Mouse (Mus musculus) liver, adult 2 months (tissue): ENCODE results near the gene Gm20532. TPM values are rescaled to one million over a fixed set of nuclear protein-coding genes. Genes with fewer than 3 reads are reported as not detected.

Source experiments
- DNase-seq: peaks from one replicate; pipeline ENCODE4 v3.0.0-alpha.2; 2011; ENCODE audit warnings: low read depth, low spot score; ENCODE audit errors: extremely low read depth
- H3K27ac ChIP-seq: fragments of 200-500 bp; replicated peaks from 2 replicates; pipeline ENCODE4 v1.5.1; 2012; ENCODE audit warnings: low read depth, mild to moderate bottlenecking, control low read depth, inconsistent platforms, low read length; ENCODE audit not compliant: insufficient read depth
- H3K27me3 ChIP-seq: fragments of 200-500 bp; 2 replicates; pipeline ENCODE4 v1.6.1; 2012; ENCODE audit warnings: mild to moderate bottlenecking, moderate library complexity, low read length, inconsistent platforms; ENCODE audit not compliant: control insufficient read depth, insufficient read depth
- H3K36me3 ChIP-seq: fragments of 200-500 bp; 2 replicates; pipeline ENCODE4 v1.6.1; 2012; ENCODE audit warnings: low read length, inconsistent platforms; ENCODE audit not compliant: control insufficient read depth, insufficient read depth
- H3K4me1 ChIP-seq: fragments of 200-500 bp; 2 replicates; pipeline ENCODE4 v1.6.1; 2011; ENCODE audit warnings: low read length; ENCODE audit not compliant: control insufficient read depth, insufficient read depth
- H3K4me3 ChIP-seq: fragments of 200-500 bp; 2 replicates; pipeline ENCODE4 v1.5.1; 2011; ENCODE audit warnings: low read depth, mild to moderate bottlenecking, control low read depth, low read length, moderate library complexity; ENCODE audit not compliant: insufficient read depth
- H3K79me2 ChIP-seq: fragments of 200-500 bp; 2 replicates; pipeline ENCODE4 v1.6.1; 2012; ENCODE audit warnings: inconsistent platforms, mild to moderate bottlenecking, low read length, moderate library complexity; ENCODE audit not compliant: control insufficient read depth, insufficient read depth
- H3K9ac ChIP-seq: fragments of 200-500 bp; 2 replicates; pipeline ENCODE4 v1.6.1; 2012; ENCODE audit warnings: low read depth, mild to moderate bottlenecking, control low read depth, inconsistent platforms, low read length
- CTCF ChIP-seq: fragments of 200-500 bp; IDR thresholded peaks from 2 replicates; pipeline ENCODE4 v1.5.1; 2011; ENCODE audit warnings: low read depth, low read length, control low read depth
- POLR2A ChIP-seq: fragments of 200-500 bp; IDR thresholded peaks from 2 replicates; pipeline ENCODE4 v1.6.1; 2011; ENCODE audit warnings: low read length, control low read depth; ENCODE audit not compliant: insufficient read depth; ENCODE audit errors: extremely low read depth
- WGBS: fragments of 180-500 bp; shearing (Covaris S2); methylation state at CpG from one replicate; pipeline ENCODE4 v1.1.7; 2018; 5-methylcytosine and 5-hydroxymethylcytosine counted together
- polyA plus RNA-seq: library from polyadenylated mRNA; depleted of rRNA; stranded (reverse); fragments of >200 nt; gene quantifications from 2 replicates; pipeline ENCODE4 v1.2.3, GENCODE M21; 2012
- total RNA-seq: library from RNA; depleted of rRNA; stranded (reverse); fragments of >200 nt; gene quantifications from 2 replicates; pipeline ENCODE4 v1.2.3, GENCODE M21; 2014

The Gm20532 gene
- total and polyA plus RNA-seq, 2 experiments = not detected

DNA sequence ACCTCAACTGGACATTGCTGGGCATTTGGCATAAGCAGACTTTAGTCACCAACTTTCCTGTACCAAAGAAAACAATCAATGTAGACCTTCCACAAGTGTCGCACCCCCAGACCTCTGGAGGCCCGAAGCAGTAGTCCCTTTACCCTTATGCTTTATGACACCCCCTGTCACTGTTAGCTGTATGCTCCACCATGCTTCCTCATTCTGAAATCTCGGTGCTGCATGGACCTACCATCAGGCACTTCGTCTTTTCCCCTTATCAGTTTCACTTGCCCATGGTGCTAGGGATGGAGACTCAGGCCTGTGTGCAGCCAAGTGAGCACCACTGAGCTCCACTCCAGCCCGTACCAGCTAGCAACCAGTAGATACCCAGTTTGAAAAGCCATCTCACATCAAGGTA lies 51.6 kb downstream of the Gm20532 start:
- Histone ChIP-seq H3K9ac (no peak overlapping the region), H3K79me2 (peaks cover 3% of the 10 kb centered on the region; the same call in 1 of the 2 replicates), H3K4me3 (no peak overlapping the region), H3K36me3 (peaks cover 17% of the 10 kb centered on the region), H3K27me3 (no peaks in the 10 kb centered on the region), H3K27ac (no peak overlapping the region), H3K4me1 (peaks cover 5% of the 10 kb centered on the region; the same call in 1 of the 2 replicates)
- no peak for TF ChIP-seq POLR2A
- no peak for TF ChIP-seq CTCF
- no peak for DNase-seq
- WGBS = 87% methylated on average over 5 of the region's 5 CpGs

DNA sequence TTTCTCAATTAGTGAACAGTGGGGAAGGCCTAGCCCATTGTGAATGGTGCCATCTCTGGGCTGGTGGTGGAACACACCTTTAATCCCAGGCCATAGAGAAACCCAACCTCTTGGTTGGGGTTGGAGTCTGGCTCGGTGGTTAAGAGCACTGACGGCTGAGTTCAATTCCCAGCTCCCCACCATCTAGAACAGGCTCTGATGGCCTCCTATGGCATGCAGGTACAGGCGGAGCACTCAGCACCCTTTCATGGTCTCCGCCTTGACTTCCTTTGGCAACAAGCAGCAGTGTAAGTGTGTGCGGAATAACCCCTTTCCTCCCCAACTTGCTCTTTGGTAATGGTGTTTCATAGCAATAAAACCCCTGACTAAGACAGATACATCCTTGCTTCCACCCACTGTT lies 52.1 kb downstream of the Gm20532 start:
- Histone ChIP-seq H3K9ac (no peak overlapping the region), H3K27me3 (no peaks in the 10 kb centered on the region), H3K4me1 (peaks cover 5% of the 10 kb centered on the region; the same call in 1 of the 2 replicates), H3K36me3 (peaks cover 17% of the 10 kb centered on the region), H3K79me2 (peaks cover 3% of the 10 kb centered on the region; the same call in 1 of the 2 replicates), H3K4me3 (no peak overlapping the region), H3K27ac (no peak overlapping the region)
- TF ChIP-seq CTCF (no peak), POLR2A (no peak)
- no peak for DNase-seq
- WGBS = 73% methylated on average over 5 of the region's 5 CpGs

DNA sequence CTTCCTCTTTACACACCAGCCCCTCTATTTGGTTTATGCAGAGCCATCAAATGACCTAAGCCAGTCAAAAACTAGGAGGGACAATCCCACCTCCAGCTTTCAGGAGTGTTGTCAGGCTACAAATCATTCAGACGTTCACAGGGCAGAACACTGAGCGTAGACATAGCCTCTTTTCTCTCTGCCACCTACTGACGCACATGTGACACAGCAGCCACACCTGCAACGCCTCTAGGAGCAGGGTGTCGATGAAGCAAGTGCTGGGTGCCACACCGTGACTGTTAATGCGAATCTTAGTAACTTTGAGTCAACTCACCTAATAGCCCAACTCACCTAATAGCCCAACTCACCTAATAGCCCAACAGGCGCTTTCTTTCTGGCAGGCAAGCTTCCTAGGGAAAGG lies 52.6 kb downstream of the Gm20532 start:
- H3K9ac ChIP-seq = peak overlapping the region; percentile 44; the same call in 1 of the 2 replicates
- H3K4me1 ChIP-seq = peaks cover 5% of the 10 kb centered on the region; the same call in 1 of the 2 replicates
- TF ChIP-seq POLR2A (no peak), CTCF (peak; percentile 77)
- DNase-seq = peak; percentile 70
- no peak overlapping the region for H3K27ac ChIP-seq
- H3K4me3 ChIP-seq = peak overlapping the region; percentile 29; the same call in 1 of the 2 replicates
- WGBS = 7% methylated on average over 8 of the region's 8 CpGs
- H3K36me3 ChIP-seq = peaks cover 17% of the 10 kb centered on the region
- H3K79me2 ChIP-seq = peaks cover 3% of the 10 kb centered on the region; the same call in 1 of the 2 replicates
- no peaks in the 10 kb centered on the region for H3K27me3 ChIP-seq

DNA sequence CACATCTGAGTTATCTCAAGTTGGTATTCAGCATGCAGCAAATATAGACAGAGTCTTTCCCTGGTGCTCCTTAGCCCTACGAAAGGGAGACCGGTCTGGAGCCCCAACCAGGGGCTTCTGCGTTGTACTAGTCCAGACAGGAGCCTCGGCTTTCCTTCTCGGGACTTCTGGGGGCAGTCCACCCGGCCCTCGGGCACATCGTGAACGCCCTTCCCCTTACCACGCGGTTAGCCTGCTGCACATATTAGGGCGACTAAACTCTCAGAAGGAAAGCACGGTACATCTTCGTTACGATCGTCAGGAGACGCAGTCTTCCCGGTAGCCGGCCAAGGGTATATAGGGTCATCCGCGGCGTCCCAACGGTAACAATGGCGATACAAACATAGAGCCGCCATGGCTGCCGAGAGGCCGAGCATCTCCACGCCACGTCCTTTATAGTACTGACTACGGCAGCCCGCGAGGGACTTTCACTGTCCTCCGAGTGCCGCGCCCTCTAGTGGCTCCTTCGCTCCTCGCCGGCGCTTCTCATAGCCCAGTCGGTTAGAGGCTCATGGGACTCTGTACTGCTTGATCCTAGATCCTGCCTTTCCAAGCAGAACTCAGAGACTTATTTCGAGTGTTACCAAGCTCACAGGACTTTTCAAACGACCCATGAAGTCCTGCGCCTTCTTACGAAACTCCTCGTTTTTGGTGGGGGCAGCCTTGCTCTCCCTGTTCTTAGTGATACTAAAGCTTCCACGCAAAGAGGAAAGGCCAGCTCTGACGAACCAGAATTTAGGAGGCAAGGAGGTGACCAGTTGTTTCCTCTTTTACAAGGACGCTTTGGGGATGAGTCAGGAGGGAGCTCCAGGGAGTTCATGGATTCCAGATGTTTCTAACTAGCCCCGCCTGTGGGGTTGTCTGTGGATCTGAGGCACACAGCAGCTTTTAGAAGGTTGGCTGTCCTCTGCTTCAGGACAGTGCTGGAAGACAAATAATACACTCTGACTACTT lies 53.7 kb downstream of the Gm20532 start:
- peaks cover 3% of the 10 kb centered on the region; the same call in 1 of the 2 replicates for H3K79me2 ChIP-seq
- 6% methylated on average over 49 of the region's 49 CpGs for WGBS

GRCm38 (mm10) chr2:26641006-26641647 lies 54.7 kb downstream of the Gm20532 start:
- TF ChIP-seq POLR2A = no peak
- Histone ChIP-seq H3K27me3 (no peaks in the 10 kb centered on the region), H3K79me2 (peaks cover 3% of the 10 kb centered on the region; the same call in 1 of the 2 replicates), H3K4me3 (no peak overlapping the region), H3K4me1 (peaks cover 5% of the 10 kb centered on the region; the same call in 1 of the 2 replicates), H3K36me3 (peaks cover 16% of the 10 kb centered on the region), H3K27ac (no peak overlapping the region), H3K9ac (no peak overlapping the region)
- no peak for DNase-seq
- 86% methylated on average over 7 of the region's 7 CpGs for WGBS

More for the DNA sequence above, 53.7 kb downstream of the Gm20532 start:
- TF ChIP-seq CTCF (peak; percentile 92), POLR2A (peak; percentile 87)
- Histone ChIP-seq H3K4me3 (peak overlapping the region; percentile 74), H3K9ac (peak overlapping the region; percentile 84), H3K4me1 (peaks cover 5% of the 10 kb centered on the region; the same call in 1 of the 2 replicates), H3K27ac (peak overlapping the region; percentile 53), H3K36me3 (peaks cover 17% of the 10 kb centered on the region), H3K27me3 (no peaks in the 10 kb centered on the region)
- peak; percentile 81 for DNase-seq
